Mouse (Mus musculus) liver (tissue): Measurements from ENCODE around the gene Cadps.

Source experiments
- DNase-seq: peaks from one replicate; pipeline ENCODE4 v3.0.0-alpha.2; 2020; ENCODE audit warnings: mixed read lengths

The Cadps gene

DNA sequence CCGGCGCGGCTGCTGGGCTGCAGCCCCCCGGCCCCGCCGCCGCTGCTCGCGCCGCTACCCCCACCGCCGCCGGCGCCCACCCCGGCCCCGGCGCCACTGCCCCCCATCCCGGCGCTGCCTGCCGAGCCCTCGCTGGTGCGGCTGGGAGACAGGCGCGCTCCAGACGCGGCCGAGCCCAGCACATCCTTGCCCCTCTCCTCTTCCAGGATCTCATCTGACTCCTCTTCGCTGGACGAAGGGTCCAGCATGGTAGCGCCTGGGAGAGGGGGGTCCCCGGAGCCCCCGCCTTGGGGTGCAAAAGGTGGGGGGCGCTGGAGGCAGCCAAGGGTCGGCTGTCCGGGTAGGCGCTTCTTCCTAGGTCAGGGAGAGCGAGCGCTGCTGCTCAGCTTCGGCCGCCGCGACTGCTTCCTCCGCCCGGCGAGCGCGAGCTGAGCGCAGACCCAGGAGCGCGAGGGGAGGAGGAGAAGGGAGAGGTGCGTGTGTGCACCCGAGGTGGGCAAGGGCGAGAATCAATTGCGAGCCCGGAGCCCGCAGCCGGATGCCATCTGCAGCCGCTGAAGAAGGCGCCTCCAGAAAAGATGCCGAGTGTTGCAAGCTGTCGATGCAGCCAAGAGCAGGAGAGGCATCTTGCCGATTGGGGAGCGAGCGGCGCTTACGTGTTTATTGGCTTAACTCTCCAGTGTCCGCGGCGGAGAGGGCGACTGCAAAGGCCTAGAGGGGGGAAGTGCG is at the start of gene Cadps:
Gene Cadps, minus strand, starts transcription at position 589 of the 729 bp plus-strand sequence.
- DNase-seq = no peak

DNA sequence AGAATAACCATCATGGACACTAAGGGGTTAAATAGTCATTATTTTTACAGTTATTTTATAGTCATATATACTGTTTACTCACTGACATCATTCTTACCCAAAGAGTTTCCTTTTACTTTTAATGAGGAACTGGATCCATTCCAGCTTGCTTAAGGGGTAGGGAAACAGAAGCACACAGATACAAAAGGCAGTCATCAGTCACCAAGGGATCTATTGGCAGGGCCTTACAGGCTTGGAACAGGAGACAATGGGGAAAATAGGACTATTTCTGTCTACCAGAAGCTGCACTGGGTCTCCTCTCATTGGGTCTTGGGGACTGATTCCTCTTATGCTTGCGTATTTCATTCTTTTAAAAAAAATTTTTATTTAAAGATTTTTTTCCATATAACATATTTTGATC is 46.7 kb upstream of the Cadps start:
- no peak for DNase-seq

- no peak for DNase-seq
These were observed 42.4 kb upstream of the Cadps start for GRCm38 (mm10) chr14:12865258-12865657.

DNA sequence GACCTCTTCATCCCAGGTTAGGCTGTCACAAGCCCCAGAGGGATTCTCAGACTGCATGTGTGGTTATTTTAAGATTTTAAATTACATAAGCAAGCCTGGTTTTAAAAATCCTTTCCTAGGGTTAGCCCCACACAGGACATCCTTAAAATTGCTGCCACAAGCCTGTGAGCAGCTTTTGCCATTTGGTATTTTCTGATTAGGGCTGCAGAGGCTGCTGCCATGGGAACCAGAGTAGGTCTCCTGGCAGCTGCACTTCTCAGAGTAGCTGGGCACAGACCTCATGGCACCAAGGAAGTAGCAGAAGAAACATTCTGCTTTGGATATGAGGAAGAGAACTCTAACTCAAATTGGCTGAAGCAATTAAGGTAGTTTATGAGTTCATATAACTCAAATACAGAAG is 21.0 kb upstream of the Cadps start:
- DNase-seq = no peak

- DNase-seq = no peak
These were observed 16.6 kb upstream of the Cadps start for GRCm38 (mm10) chr14:12839471-12839870.

GRCm38 (mm10) chr14:12838949-12839348 is 16.1 kb upstream of the Cadps start:
- no peak for DNase-seq

DNA sequence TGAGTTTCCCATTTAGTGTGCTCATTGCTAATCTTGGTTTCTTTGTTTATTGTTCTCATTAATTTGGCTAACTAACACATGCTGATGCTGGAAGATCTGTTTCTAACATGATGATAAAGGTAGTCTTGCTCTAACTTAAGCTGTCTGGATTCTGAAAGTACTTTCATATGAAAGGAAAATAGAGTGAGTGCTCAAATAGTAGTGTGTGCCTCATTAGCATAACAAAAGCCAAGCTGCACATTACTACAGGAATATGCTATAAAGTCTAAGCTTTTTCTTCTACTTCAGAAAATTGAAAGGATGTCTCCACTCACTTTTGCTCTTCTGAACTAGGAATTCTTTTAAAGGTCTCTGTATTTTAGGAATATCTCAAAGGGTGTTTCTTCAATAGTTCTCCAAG is 15.4 kb upstream of the Cadps start:
- no peak for DNase-seq

- DNase-seq = no peak
These were observed 15.0 kb upstream of the Cadps start for GRCm38 (mm10) chr14:12837902-12838301.

GRCm38 (mm10) chr14:12823781-12824180 is 902 bp upstream of the Cadps start:
- peak; percentile 33 for DNase-seq

- peak; percentile 4 for DNase-seq
These were observed 918 bp downstream of the Cadps start for GRCm38 (mm10) chr14:12821831-12822490.

- DNase-seq = no peak
These were observed 1.6 kb downstream of the Cadps start for GRCm38 (mm10) chr14:12821156-12821813.

- DNase-seq = no peak
These were observed 2.7 kb downstream of the Cadps start for GRCm38 (mm10) chr14:12820149-12820548.

DNA sequence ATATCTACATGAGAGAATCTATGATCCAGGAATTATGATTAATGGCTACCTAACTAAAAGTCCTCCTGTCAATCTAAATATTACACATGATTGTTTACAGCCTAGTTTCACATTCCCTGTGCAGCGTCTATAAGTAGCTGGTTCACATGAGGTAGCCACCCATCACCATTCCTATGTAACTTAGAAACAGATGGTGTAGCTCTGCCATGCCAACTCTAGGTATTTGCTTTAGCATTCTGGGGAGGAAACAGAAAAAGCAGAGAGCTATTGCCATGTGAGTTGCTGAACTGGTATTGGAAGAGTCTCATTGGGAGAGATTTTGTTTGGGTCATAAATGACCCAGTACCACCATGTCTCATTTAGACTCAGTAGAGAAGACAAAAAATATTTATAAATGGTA is 4.4 kb downstream of the Cadps start:
- no peak for DNase-seq

DNA sequence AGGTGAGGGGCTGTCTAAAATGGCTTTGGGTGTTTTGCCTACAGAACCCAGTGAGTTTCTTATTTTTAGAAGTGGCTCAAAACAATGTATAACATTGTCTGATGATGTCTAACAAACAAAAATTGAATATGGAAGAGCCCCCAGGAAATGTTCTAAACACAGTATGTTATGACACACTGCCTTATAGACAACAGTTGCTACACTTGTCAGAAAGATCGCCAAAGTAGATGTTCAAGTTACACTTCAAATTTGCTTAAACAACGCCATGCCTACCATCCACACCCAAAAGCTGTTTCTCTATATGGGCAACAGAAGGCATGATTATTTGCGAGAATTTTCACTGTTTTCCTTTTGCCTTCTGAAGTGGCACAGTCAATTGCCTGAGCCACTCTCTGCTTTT is 10.8 kb downstream of the Cadps start:
- no peak for DNase-seq

GRCm38 (mm10) chr14:12802995-12803394 is 19.9 kb downstream of the Cadps start:
- no peak for DNase-seq

- no peak for DNase-seq
These were observed 21.8 kb downstream of the Cadps start for GRCm38 (mm10) chr14:12801100-12801499.

GRCm38 (mm10) chr14:12798926-12799325 is 24.0 kb downstream of the Cadps start:
- DNase-seq = no peak

DNA sequence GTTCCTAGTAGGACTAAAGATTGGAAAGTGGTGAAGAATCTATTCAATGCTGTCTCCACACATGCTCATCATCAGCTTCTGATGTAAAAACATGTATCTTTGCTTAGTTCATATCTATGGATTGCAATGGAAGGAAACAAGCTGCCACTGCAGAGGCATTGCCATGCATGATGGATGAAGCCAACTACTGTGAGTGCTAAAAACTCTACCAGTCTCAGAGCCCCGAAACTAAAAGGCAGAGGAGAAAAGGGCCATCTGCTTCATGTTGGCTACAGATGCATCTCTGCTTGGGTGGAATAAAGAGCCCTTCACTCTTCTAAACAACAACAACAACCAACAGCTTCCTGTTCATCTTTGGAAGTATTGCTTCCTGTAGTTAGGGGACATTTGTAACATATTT is 38.6 kb downstream of the Cadps start:
- no peak for DNase-seq

- no peak for DNase-seq
These were observed 42.9 kb downstream of the Cadps start for GRCm38 (mm10) chr14:12780016-12780415.

- no peak for DNase-seq
These were observed 44.9 kb downstream of the Cadps start for GRCm38 (mm10) chr14:12777990-12778389.

GRCm38 (mm10) chr14:12768870-12769269 is 54.0 kb downstream of the Cadps start:
- DNase-seq = no peak

DNA sequence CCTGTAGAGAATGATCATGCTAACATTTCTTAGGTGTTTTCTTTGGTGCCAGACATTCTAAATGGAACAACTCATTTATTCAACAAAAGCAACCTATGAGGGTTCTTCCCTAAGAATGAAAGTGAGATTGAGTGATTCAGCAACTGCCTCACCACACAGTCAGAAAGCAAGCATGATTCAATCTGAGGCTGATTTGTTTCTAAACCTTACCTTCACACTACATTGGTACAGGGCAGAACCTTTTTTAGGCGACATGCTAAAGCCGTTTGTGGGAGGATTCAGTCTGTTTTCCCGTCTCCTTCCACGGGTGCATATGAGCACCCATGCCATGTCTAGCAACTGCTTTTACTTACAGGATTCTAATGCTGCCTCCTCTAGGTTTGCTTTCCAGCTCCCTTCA is 69.6 kb downstream of the Cadps start:
- no peak for DNase-seq

GRCm38 (mm10) chr14:12751821-12752220 is 71.1 kb downstream of the Cadps start:
- DNase-seq = no peak

- no peak for DNase-seq
These were observed 91.9 kb downstream of the Cadps start for GRCm38 (mm10) chr14:12730979-12731378.
